Mouse (Mus musculus): ENCODE data around the gene Yrdc. TPM values are rescaled to one million over a fixed set of nuclear protein-coding genes. Genes with fewer than 3 reads are reported as not detected.
A peak's percentile ranks its signal among the peaks of the same experiment; 100 is the strongest.

Gene Yrdc
- polyA plus RNA-seq, 1 experiment from 2014 or later: 50.4 TPM

GRCm38 (mm10) chr4:124824967-124825366 lies 25.5 kb upstream of the Yrdc start:
- H3K4me2 ChIP-seq: no peak overlapping the region
- no peak for ATAC-seq (ENCODE audit: low FRiP score, low read depth)
- H3K4me1 ChIP-seq (replicated peaks): no peaks in the 10 kb centered on the region
- 93% methylated on average over 6 of the region's 6 CpGs for WGBS
- no peak overlapping the region for H3K4me3 ChIP-seq
- H3K27ac ChIP-seq (replicated peaks): no peak overlapping the region
- peaks cover 42% of the 10 kb centered on the region for H3K36me3 ChIP-seq
- no peaks in the 10 kb centered on the region for H3K9me3 ChIP-seq
- no peak overlapping the region for H3K9ac ChIP-seq
- H3K27me3 ChIP-seq: no peaks in the 10 kb centered on the region

GRCm38 (mm10) chr4:124825371-124825965 lies 25.0 kb upstream of the Yrdc start:
- ATAC-seq (ENCODE audit: low FRiP score, low read depth): no peak
- H3K27ac ChIP-seq (replicated peaks): no peak overlapping the region
- H3K4me1 ChIP-seq (replicated peaks): no peaks in the 10 kb centered on the region
- H3K36me3 ChIP-seq: peaks cover 46% of the 10 kb centered on the region
- no peaks in the 10 kb centered on the region for H3K9me3 ChIP-seq
- 96% methylated on average over 21 of the region's 21 CpGs for WGBS
- no peaks in the 10 kb centered on the region for H3K27me3 ChIP-seq
- H3K4me2 ChIP-seq: no peak overlapping the region
- no peak overlapping the region for H3K4me3 ChIP-seq
- H3K9ac ChIP-seq: no peak overlapping the region

DNA sequence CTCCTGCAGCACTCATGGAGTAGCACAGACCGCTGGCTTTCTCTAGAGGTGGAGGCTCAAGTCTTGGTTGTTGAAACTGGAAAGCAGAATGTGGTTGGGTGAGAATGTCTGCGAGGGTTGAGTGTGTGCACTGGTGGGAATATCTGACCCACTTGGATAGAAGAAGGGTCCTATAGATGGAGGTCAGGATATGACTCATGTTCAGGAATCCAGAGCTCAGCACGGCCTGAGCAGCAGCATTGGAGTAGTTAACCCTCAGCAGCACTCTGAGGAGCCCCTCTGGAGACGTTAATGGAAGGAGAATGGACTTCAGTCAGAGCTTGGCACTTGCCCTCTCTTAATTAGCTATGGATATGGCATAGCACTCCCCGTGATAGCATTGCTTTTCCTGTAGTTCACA lies 20.8 kb upstream of the Yrdc start:
- no peaks in the 10 kb centered on the region for H3K27me3 ChIP-seq
- H3K27ac ChIP-seq (replicated peaks): no peak overlapping the region
- H3K4me2 ChIP-seq: no peak overlapping the region
- WGBS: 87% methylated on average over 5 of the region's 5 CpGs
- ATAC-seq (ENCODE audit: low FRiP score, low read depth): no peak
- H3K36me3 ChIP-seq: peaks cover 33% of the 10 kb centered on the region
- no peak overlapping the region for H3K4me3 ChIP-seq
- no peaks in the 10 kb centered on the region for H3K4me1 ChIP-seq (replicated peaks)
- no peak overlapping the region for H3K9ac ChIP-seq
- no peaks in the 10 kb centered on the region for H3K9me3 ChIP-seq

DNA sequence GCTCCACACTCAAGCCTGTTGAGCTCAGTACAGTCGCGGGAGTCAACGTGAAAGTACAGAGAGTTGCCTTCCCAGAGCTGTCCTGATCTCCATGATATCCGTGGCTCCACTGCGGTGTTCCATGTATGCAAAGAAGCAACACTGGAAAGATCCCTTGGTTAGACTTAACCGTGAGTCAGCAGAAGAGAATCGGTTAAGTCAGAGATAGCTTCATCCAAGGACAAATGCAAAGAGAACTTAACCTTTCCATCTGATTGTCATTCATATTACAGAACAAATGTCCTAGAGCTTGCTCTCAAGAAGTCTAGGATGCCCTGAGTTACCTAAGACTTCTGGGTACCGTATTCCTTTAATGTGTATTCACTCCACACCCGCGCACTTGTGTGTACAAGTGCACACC lies 17.7 kb upstream of the Yrdc start:
- H3K9ac ChIP-seq: no peak overlapping the region
- no peak for ATAC-seq (ENCODE audit: low FRiP score, low read depth)
- peaks cover 30% of the 10 kb centered on the region for H3K36me3 ChIP-seq
- no peaks in the 10 kb centered on the region for H3K9me3 ChIP-seq
- no peak overlapping the region for H3K4me3 ChIP-seq
- H3K27ac ChIP-seq (replicated peaks): no peak overlapping the region
- no peaks in the 10 kb centered on the region for H3K27me3 ChIP-seq
- H3K4me2 ChIP-seq: no peak overlapping the region
- H3K4me1 ChIP-seq (replicated peaks): no peaks in the 10 kb centered on the region
- WGBS: 95% methylated on average over 10 of the region's 10 CpGs

DNA sequence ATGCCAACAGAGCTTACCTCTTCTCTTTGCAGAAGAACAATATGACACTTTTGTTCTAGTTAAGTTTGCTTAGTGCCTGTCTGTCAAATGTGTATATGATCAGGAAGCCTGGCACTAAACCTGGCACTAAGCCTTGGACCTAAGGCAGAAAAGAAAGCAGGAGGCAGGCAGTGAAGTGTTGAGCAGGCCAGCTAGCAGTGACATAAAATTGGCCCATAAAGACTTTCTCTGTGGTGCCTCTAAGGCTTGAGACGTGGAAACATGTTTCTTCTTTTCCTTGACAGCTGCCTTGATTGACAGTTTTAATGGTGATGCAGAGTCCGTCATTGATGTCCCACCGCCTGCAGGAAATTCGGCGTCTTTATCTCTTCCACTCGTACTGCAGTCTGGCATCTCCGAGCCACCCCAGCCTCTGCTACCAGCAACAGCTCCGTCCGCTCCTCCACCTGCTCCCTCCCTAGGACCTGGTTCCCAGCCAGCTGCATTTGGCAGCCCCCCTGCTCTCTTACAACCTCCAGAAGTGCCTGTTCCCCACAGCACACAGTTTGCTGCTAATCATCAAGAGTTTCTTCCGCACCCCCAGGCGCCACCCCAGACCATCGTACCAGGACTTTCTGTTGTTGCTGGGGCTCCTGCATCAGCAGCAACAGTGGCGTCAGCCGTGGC lies 12.3 kb upstream of the Yrdc start:
- no peak overlapping the region for H3K27ac ChIP-seq (replicated peaks)
- H3K27me3 ChIP-seq: no peaks in the 10 kb centered on the region
- H3K36me3 ChIP-seq: peaks cover 42% of the 10 kb centered on the region
- H3K9me3 ChIP-seq: no peaks in the 10 kb centered on the region
- no peak overlapping the region for H3K4me3 ChIP-seq
- H3K4me1 ChIP-seq (replicated peaks): no peaks in the 10 kb centered on the region
- no peak overlapping the region for H3K9ac ChIP-seq
- no peak overlapping the region for H3K4me2 ChIP-seq
- ATAC-seq (ENCODE audit: low FRiP score, low read depth): no peak
- WGBS: 78% methylated on average over 14 of the region's 14 CpGs

GRCm38 (mm10) chr4:124840998-124841397 lies 9.5 kb upstream of the Yrdc start:
- Histone ChIP-seq H3K27ac (replicated peaks) (no peak overlapping the region), H3K9ac (no peak overlapping the region), H3K27me3 (no peaks in the 10 kb centered on the region), H3K4me3 (no peak overlapping the region), H3K36me3 (peaks cover 39% of the 10 kb centered on the region), H3K4me2 (no peak overlapping the region), H3K9me3 (no peaks in the 10 kb centered on the region), H3K4me1 (replicated peaks) (no peaks in the 10 kb centered on the region)
- no peak for ATAC-seq (ENCODE audit: low FRiP score, low read depth)
- 95% methylated on average over 1 of the region's 1 CpGs for WGBS

DNA sequence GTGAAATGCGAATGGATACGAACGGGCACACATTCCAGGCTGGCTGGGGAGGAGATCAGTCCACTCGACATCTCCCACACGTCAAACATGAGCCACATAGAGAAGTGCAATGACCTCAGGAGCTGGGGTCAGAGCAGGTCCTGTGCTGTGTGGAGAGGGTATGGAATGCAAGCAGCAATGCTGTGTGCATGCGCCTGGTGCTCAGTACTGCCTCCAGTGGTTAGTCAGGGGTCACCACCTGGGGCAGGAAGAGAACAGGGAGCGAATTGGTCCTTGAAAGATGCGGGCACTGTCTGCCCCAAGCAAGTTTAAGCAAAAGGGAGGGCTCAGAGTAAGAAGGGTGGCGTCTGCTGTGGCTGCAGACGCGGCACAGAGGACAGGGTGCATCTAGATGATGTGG lies 7.0 kb upstream of the Yrdc start:
- Histone ChIP-seq H3K36me3 (peaks cover 25% of the 10 kb centered on the region), H3K9ac (no peak overlapping the region)
- 57% methylated on average over 11 of the region's 11 CpGs for WGBS

GRCm38 (mm10) chr4:124847573-124847972 lies 2.9 kb upstream of the Yrdc start:
- Histone ChIP-seq H3K36me3 (peaks cover 3% of the 10 kb centered on the region; the same call in 1 of the 2 replicates), H3K9ac (no peak overlapping the region), H3K27me3 (no peaks in the 10 kb centered on the region), H3K4me3 (no peak overlapping the region), H3K27ac (replicated peaks) (peak overlapping the region; percentile 41; the same call in 1 of the 2 replicates), H3K9me3 (no peaks in the 10 kb centered on the region), H3K4me2 (no peak overlapping the region), H3K4me1 (replicated peaks) (peaks cover 34% of the 10 kb centered on the region)
- WGBS: 6% methylated on average over 8 of the region's 8 CpGs
- ATAC-seq (ENCODE audit: low FRiP score, low read depth): no peak

More for the DNA sequence above, 7.0 kb upstream of the Yrdc start:
- Histone ChIP-seq H3K4me1 (replicated peaks) (peaks cover 14% of the 10 kb centered on the region), H3K4me3 (no peak overlapping the region), H3K27me3 (no peaks in the 10 kb centered on the region), H3K9me3 (no peaks in the 10 kb centered on the region), H3K4me2 (no peak overlapping the region), H3K27ac (replicated peaks) (no peak overlapping the region)
- no peak for ATAC-seq (ENCODE audit: low FRiP score, low read depth)

GRCm38 (mm10) chr4:124849631-124850260 lies 733 bp upstream of the Yrdc start:
- Histone ChIP-seq H3K4me2 (peak overlapping the region; percentile 90), H3K36me3 (peaks cover 14% of the 10 kb centered on the region), H3K27me3 (no peaks in the 10 kb centered on the region), H3K9me3 (no peaks in the 10 kb centered on the region), H3K27ac (replicated peaks) (peak overlapping the region; percentile 99), H3K4me1 (replicated peaks) (peaks cover 47% of the 10 kb centered on the region), H3K4me3 (peak overlapping the region; percentile 86), H3K9ac (peak overlapping the region; percentile 91)
- WGBS: under 1% methylated on average over 24 of the region's 24 CpGs
- peak; percentile 49 for ATAC-seq (ENCODE audit: low FRiP score, low read depth)

GRCm38 (mm10) chr4:124850933-124851658 lies 617 bp downstream of the Yrdc start, which contains the start of gene 1110065P20Rik:
Gene 1110065P20Rik, minus strand, starts transcription at chr4:124851196.
- peak within 1 kb of the TSS; percentile 90 for H3K4me2 ChIP-seq
- H3K4me1 ChIP-seq (replicated peaks): peaks cover 47% of the 10 kb centered on the region
- peak within 1 kb of the TSS; percentile 99 for H3K27ac ChIP-seq (replicated peaks)
- H3K9me3 ChIP-seq: no peaks in the 10 kb centered on the region
- under 1% methylated on average over 73 of the region's 75 CpGs for WGBS
- peak; percentile 45 for ATAC-seq (ENCODE audit: low FRiP score, low read depth)
- H3K9ac ChIP-seq: peak within 1 kb of the TSS; percentile 91
- H3K27me3 ChIP-seq: no peaks in the 10 kb centered on the region
- H3K4me3 ChIP-seq: peak within 1 kb of the TSS; percentile 86
- H3K36me3 ChIP-seq: peaks cover 25% of the 10 kb centered on the region

DNA sequence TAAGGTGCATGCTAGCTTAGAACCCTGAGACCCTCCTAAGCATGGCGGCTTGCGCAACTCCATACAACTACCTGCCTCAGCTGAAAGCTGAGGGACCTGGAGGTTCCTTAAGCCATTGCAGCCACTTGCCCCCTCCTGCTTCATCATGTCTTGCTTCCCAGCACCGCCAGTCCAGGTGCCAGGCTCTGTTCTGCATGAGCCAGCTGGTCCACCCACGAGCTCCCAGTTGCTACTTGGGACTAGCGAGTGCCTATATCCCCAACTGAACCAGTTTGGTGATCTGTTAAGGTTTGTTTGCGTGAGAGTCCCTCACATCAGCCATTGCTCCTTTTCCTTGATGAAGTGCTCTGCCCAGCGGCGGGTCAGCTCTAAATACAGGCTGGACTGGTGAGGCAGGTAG lies 5.8 kb downstream of the Yrdc start:
- Histone ChIP-seq H3K4me3 (no peak overlapping the region), H3K9ac (no peak overlapping the region), H3K9me3 (no peaks in the 10 kb centered on the region), H3K4me2 (no peak overlapping the region), H3K4me1 (replicated peaks) (peaks cover 40% of the 10 kb centered on the region), H3K36me3 (peaks cover 51% of the 10 kb centered on the region), H3K27me3 (no peaks in the 10 kb centered on the region), H3K27ac (replicated peaks) (no peak overlapping the region)
- no peak for ATAC-seq (ENCODE audit: low FRiP score, low read depth)
- 94% methylated on average over 8 of the region's 8 CpGs for WGBS

- no peaks in the 10 kb centered on the region for H3K27me3 ChIP-seq
- H3K4me1 ChIP-seq (replicated peaks): peaks cover 31% of the 10 kb centered on the region
- peaks cover 51% of the 10 kb centered on the region for H3K36me3 ChIP-seq
- no peak for ATAC-seq (ENCODE audit: low FRiP score, low read depth)
- H3K27ac ChIP-seq (replicated peaks): no peak overlapping the region
- no peak overlapping the region for H3K4me2 ChIP-seq
- H3K4me3 ChIP-seq: no peak overlapping the region
- no peak overlapping the region for H3K9ac ChIP-seq
- WGBS: 80% methylated on average over 5 of the region's 5 CpGs
- no peaks in the 10 kb centered on the region for H3K9me3 ChIP-seq
Observed at GRCm38 (mm10) chr4:124858370-124858769, 7.9 kb downstream of the Yrdc start.
